Mouse (Mus musculus): ENCODE measurements around the gene Itgb5. TPM values are rescaled to one million over a fixed set of nuclear protein-coding genes. Genes with fewer than 3 reads are reported as not detected.

Itgb5 gene
- polyA plus RNA-seq, 1 experiment from 2014 or later, result 20.0 TPM

- no peaks in the 10 kb centered on the region for H3K27me3 ChIP-seq (replicated peaks)
- no peak overlapping the region for H3K4me2 ChIP-seq
- no peak for ATAC-seq
- H3K4me1 ChIP-seq, result peaks cover 9% of the 10 kb centered on the region; the same call in 1 of the 2 replicates
- no peaks in the 10 kb centered on the region for H3K9me3 ChIP-seq (replicated peaks)
- no peak overlapping the region for H3K9ac ChIP-seq
- H3K36me3 ChIP-seq, result no peaks in the 10 kb centered on the region
- H3K4me3 ChIP-seq, result no peak overlapping the region
- WGBS (ENCODE audit: insufficient replicate concordance), result 54% methylated on average over 4 of the region's 4 CpGs
- no peak overlapping the region for H3K27ac ChIP-seq
Observed at GRCm38 (mm10) chr16:33862406-33862805, 32.9 kb downstream of the Itgb5 start.

GRCm38 (mm10) chr16:33863208-33863751 lies 33.8 kb downstream of the Itgb5 start:
- Histone ChIP-seq H3K4me3 (no peak overlapping the region), H3K9ac (no peak overlapping the region), H3K27me3 (replicated peaks) (no peaks in the 10 kb centered on the region), H3K27ac (no peak overlapping the region), H3K4me2 (no peak overlapping the region), H3K9me3 (replicated peaks) (no peaks in the 10 kb centered on the region), H3K36me3 (no peaks in the 10 kb centered on the region), H3K4me1 (peaks cover 9% of the 10 kb centered on the region; the same call in 1 of the 2 replicates)
- WGBS (ENCODE audit: insufficient replicate concordance), result 64% methylated on average over 5 of the region's 5 CpGs
- ATAC-seq, result no peak

- Histone ChIP-seq H3K9ac (no peak overlapping the region), H3K4me2 (no peak overlapping the region), H3K27ac (no peak overlapping the region)
Observed at GRCm38 (mm10) chr16:33870224-33870785, 40.8 kb downstream of the Itgb5 start.

GRCm38 (mm10) chr16:33870988-33871758 lies 41.7 kb downstream of the Itgb5 start:
- Histone ChIP-seq H3K4me1 (0 out of 2 replicates have a peak, but pooled peaks cover 4% of the 10 kb centered on the region), H3K9me3 (replicated peaks) (no peaks in the 10 kb centered on the region), H3K9ac (no peak overlapping the region), H3K4me3 (no peak overlapping the region), H3K4me2 (no peak overlapping the region), H3K27me3 (replicated peaks) (no peaks in the 10 kb centered on the region), H3K36me3 (no peaks in the 10 kb centered on the region), H3K27ac (no peak overlapping the region)
- 74% methylated on average over 13 of the region's 13 CpGs for WGBS (ENCODE audit: insufficient replicate concordance)
- no peak for ATAC-seq

More at GRCm38 (mm10) chr16:33870224-33870785, 40.8 kb downstream of the Itgb5 start:
- Histone ChIP-seq H3K27me3 (replicated peaks) (no peaks in the 10 kb centered on the region), H3K9me3 (replicated peaks) (no peaks in the 10 kb centered on the region), H3K4me1 (0 out of 2 replicates have a peak, but pooled peaks cover 4% of the 10 kb centered on the region), H3K4me3 (no peak overlapping the region), H3K36me3 (no peaks in the 10 kb centered on the region)
- 57% methylated on average over 3 of the region's 3 CpGs for WGBS (ENCODE audit: insufficient replicate concordance)
- no peak for ATAC-seq

GRCm38 (mm10) chr16:33871865-33872443 lies 42.5 kb downstream of the Itgb5 start:
- 68% methylated on average over 14 of the region's 14 CpGs for WGBS (ENCODE audit: insufficient replicate concordance)
- Histone ChIP-seq H3K9ac (no peak overlapping the region), H3K27me3 (replicated peaks) (no peaks in the 10 kb centered on the region), H3K4me3 (no peak overlapping the region), H3K4me2 (no peak overlapping the region), H3K27ac (no peak overlapping the region), H3K9me3 (replicated peaks) (no peaks in the 10 kb centered on the region), H3K36me3 (no peaks in the 10 kb centered on the region), H3K4me1 (0 out of 2 replicates have a peak, but pooled peaks cover 4% of the 10 kb centered on the region)
- no peak for ATAC-seq

GRCm38 (mm10) chr16:33873282-33873681 lies 43.8 kb downstream of the Itgb5 start:
- Histone ChIP-seq H3K36me3 (no peaks in the 10 kb centered on the region), H3K4me1 (0 out of 2 replicates have a peak, but pooled peaks cover 4% of the 10 kb centered on the region), H3K27ac (no peak overlapping the region), H3K4me2 (no peak overlapping the region), H3K27me3 (replicated peaks) (no peaks in the 10 kb centered on the region), H3K4me3 (no peak overlapping the region), H3K9me3 (replicated peaks) (no peaks in the 10 kb centered on the region), H3K9ac (no peak overlapping the region)
- no peak for ATAC-seq
- WGBS (ENCODE audit: insufficient replicate concordance), result 64% methylated on average over 7 of the region's 7 CpGs

- Histone ChIP-seq H3K4me1 (peaks cover 12% of the 10 kb centered on the region; the same call in 1 of the 2 replicates), H3K27ac (no peak overlapping the region), H3K4me3 (no peak overlapping the region), H3K27me3 (replicated peaks) (no peaks in the 10 kb centered on the region), H3K9me3 (replicated peaks) (no peaks in the 10 kb centered on the region), H3K9ac (no peak overlapping the region), H3K4me2 (no peak overlapping the region), H3K36me3 (no peaks in the 10 kb centered on the region)
- ATAC-seq, result no peak
- WGBS (ENCODE audit: insufficient replicate concordance), result 56% methylated on average over 6 of the region's 6 CpGs
Observed at GRCm38 (mm10) chr16:33878041-33878783, 48.7 kb downstream of the Itgb5 start.

GRCm38 (mm10) chr16:33879031-33879430 lies 49.6 kb downstream of the Itgb5 start:
- H3K27ac ChIP-seq, result no peak overlapping the region

GRCm38 (mm10) chr16:33879556-33879955 lies 50.1 kb downstream of the Itgb5 start:
- H3K9me3 ChIP-seq (replicated peaks), result no peaks in the 10 kb centered on the region
- WGBS (ENCODE audit: insufficient replicate concordance), result 32% methylated on average over 4 of the region's 4 CpGs
- no peaks in the 10 kb centered on the region for H3K36me3 ChIP-seq
- H3K4me3 ChIP-seq, result no peak overlapping the region
- H3K9ac ChIP-seq, result no peak overlapping the region
- H3K4me1 ChIP-seq, result peaks cover 15% of the 10 kb centered on the region; the same call in 1 of the 2 replicates
- no peak overlapping the region for H3K27ac ChIP-seq
- H3K4me2 ChIP-seq, result no peak overlapping the region
- no peaks in the 10 kb centered on the region for H3K27me3 ChIP-seq (replicated peaks)
- no peak for ATAC-seq

More at GRCm38 (mm10) chr16:33879031-33879430, 49.6 kb downstream of the Itgb5 start:
- 52% methylated on average over 6 of the region's 6 CpGs for WGBS (ENCODE audit: insufficient replicate concordance)
- no peaks in the 10 kb centered on the region for H3K9me3 ChIP-seq (replicated peaks)
- no peak overlapping the region for H3K4me3 ChIP-seq
- H3K9ac ChIP-seq, result no peak overlapping the region
- ATAC-seq, result no peak
- H3K36me3 ChIP-seq, result no peaks in the 10 kb centered on the region
- peaks cover 15% of the 10 kb centered on the region; the same call in 1 of the 2 replicates for H3K4me1 ChIP-seq
- H3K4me2 ChIP-seq, result no peak overlapping the region
- H3K27me3 ChIP-seq (replicated peaks), result no peaks in the 10 kb centered on the region

GRCm38 (mm10) chr16:33880765-33881164 lies 51.3 kb downstream of the Itgb5 start:
- peaks cover 15% of the 10 kb centered on the region; the same call in 1 of the 2 replicates for H3K4me1 ChIP-seq
- H3K36me3 ChIP-seq, result no peaks in the 10 kb centered on the region
- WGBS (ENCODE audit: insufficient replicate concordance), result 72% methylated on average over 4 of the region's 4 CpGs
- H3K4me3 ChIP-seq, result no peak overlapping the region
- no peaks in the 10 kb centered on the region for H3K27me3 ChIP-seq (replicated peaks)
- H3K9me3 ChIP-seq (replicated peaks), result no peaks in the 10 kb centered on the region
- no peak overlapping the region for H3K4me2 ChIP-seq
- H3K27ac ChIP-seq, result no peak overlapping the region
- ATAC-seq, result no peak
- no peak overlapping the region for H3K9ac ChIP-seq

GRCm38 (mm10) chr16:33882540-33882939 lies 53.1 kb downstream of the Itgb5 start:
- Histone ChIP-seq H3K9me3 (replicated peaks) (no peaks in the 10 kb centered on the region), H3K4me2 (no peak overlapping the region), H3K4me3 (no peak overlapping the region), H3K9ac (no peak overlapping the region), H3K36me3 (no peaks in the 10 kb centered on the region), H3K4me1 (peaks cover 22% of the 10 kb centered on the region), H3K27ac (no peak overlapping the region), H3K27me3 (replicated peaks) (no peaks in the 10 kb centered on the region)
- WGBS (ENCODE audit: insufficient replicate concordance), result 64% methylated on average over 4 of the region's 4 CpGs
- ATAC-seq, result no peak
